Mouse (Mus musculus) limb, embryonic 14.5 days (tissue): ENCODE data around the gene Kif13a. TPM values are rescaled to one million over a fixed set of nuclear protein-coding genes. Genes with fewer than 3 reads are reported as not detected.

Experiments used
- ATAC-seq: fragments of 200-750 bp; cut with Nextera tagmentation; 2 replicates; pipeline ENCODE4 v1.8.0; 2017; ENCODE audit warnings: low read depth, moderate number of reproducible peaks, moderate TSS enrichment; ENCODE audit not compliant: low FRiP score
- DNase-seq: peaks from one replicate; pipeline ENCODE4 v3.0.0-alpha.2; 2015; ENCODE audit warnings: low spot score
- H3K27ac ChIP-seq: fragments of 300-500 bp; sonication (generic); replicated peaks from 2 replicates; pipeline ENCODE4 v1.5.1; 2014; ENCODE audit warnings: low read depth, mild to moderate bottlenecking, low read length, moderate library complexity, mixed read lengths
- H3K27me3 ChIP-seq: fragments of 300-500 bp; sonication (generic); 2 replicates; pipeline ENCODE4 v1.6.1; 2014; ENCODE audit warnings: low read length, mixed read lengths; ENCODE audit not compliant: control insufficient read depth, insufficient read depth
- H3K36me3 ChIP-seq: fragments of 300-500 bp; sonication (generic); 2 replicates; pipeline ENCODE4 v1.6.1; 2014; ENCODE audit warnings: mild to moderate bottlenecking, low read length, moderate library complexity, mixed read lengths; ENCODE audit not compliant: control insufficient read depth, insufficient read depth
- H3K4me1 ChIP-seq: fragments of 300-500 bp; sonication (generic); 2 replicates; pipeline ENCODE4 v1.6.1; 2014; ENCODE audit warnings: antibody characterized with exemption, low read length, mixed read lengths; ENCODE audit not compliant: control insufficient read depth, insufficient read depth
- H3K4me2 ChIP-seq: fragments of 300-500 bp; sonication (generic); replicated peaks from 2 replicates; pipeline ENCODE4 v1.6.1; 2014; ENCODE audit warnings: low read depth, mild to moderate bottlenecking, low read length, moderate library complexity; ENCODE audit not compliant: severe bottlenecking
- H3K4me3 ChIP-seq: fragments of 300-500 bp; sonication (generic); replicated peaks from 2 replicates; pipeline ENCODE4 v1.5.1; 2014; ENCODE audit warnings: low read length
- H3K9ac ChIP-seq: fragments of 300-500 bp; sonication (generic); 2 replicates; pipeline ENCODE4 v1.6.1; 2014; ENCODE audit warnings: mild to moderate bottlenecking, low read depth, low read length, moderate library complexity; ENCODE audit not compliant: severe bottlenecking
- H3K9me3 ChIP-seq: fragments of 300-500 bp; sonication (generic); 2 replicates; pipeline ENCODE4 v1.6.1; 2016; ENCODE audit warnings: low read length; ENCODE audit not compliant: control insufficient read depth
- POLR2A ChIP-seq: fragments of 200-500 bp; IDR thresholded peaks from 2 replicates; pipeline ENCODE4 v1.8.0; 2012; ENCODE audit warnings: inconsistent platforms, mild to moderate bottlenecking, moderate library complexity, borderline replicate concordance; ENCODE audit not compliant: insufficient read depth, insufficient read length; ENCODE audit errors: extremely low read depth
- WGBS: fragments of 180-500 bp; shearing (Covaris S2); extraction: QIAGEN DNeasy Blood & Tissue Kit; methylation state at CpG from one replicate; pipeline ENCODE4 v1.1.7; 2014; 5-methylcytosine and 5-hydroxymethylcytosine counted together
- polyA plus RNA-seq, 2 experiments: library from polyadenylated mRNA; depleted of rRNA in 1 of 2; stranded (reverse) in 1 of 2; unstranded in 1 of 2; fragments of >200 nt; fragmentation: Nextera tagmentation in 1 of 2; extraction: Ambion mirVana in 1 of 2; gene quantifications; 2 replicates each; pipeline versions ENCODE4 v1.2.1 to v1.2.3; 2012 to 2014

Kif13a gene
- polyA plus RNA-seq, 2 experiments = 27.6 to 28.7 TPM

- Histone ChIP-seq H3K9ac (no peak overlapping the region), H3K9me3 (no peaks in the 10 kb centered on the region), H3K27ac (no peak overlapping the region), H3K4me2 (no peak overlapping the region), H3K27me3 (no peaks in the 10 kb centered on the region), H3K4me3 (no peak overlapping the region), H3K4me1 (peaks cover 19% of the 10 kb centered on the region), H3K36me3 (no peaks in the 10 kb centered on the region)
- TF ChIP-seq POLR2A = no peak
- WGBS = 85% methylated on average over 5 of the region's 5 CpGs
- DNase-seq (no peak), ATAC-seq (no peak)
Measured at GRCm38 (mm10) chr13:46905971-46906370, 23.7 kb downstream of the Kif13a start.

- no peak for TF ChIP-seq POLR2A
- no peak for DNase-seq
- H3K27ac ChIP-seq = no peak overlapping the region
- H3K27me3 ChIP-seq = no peaks in the 10 kb centered on the region
- H3K9me3 ChIP-seq = no peaks in the 10 kb centered on the region
- no peak overlapping the region for H3K4me3 ChIP-seq
- H3K4me2 ChIP-seq = no peak overlapping the region
- WGBS = 85% methylated on average over 14 of the region's 14 CpGs
- H3K36me3 ChIP-seq = no peaks in the 10 kb centered on the region
- H3K9ac ChIP-seq = no peak overlapping the region
- ATAC-seq = no peak
- peaks cover 10% of the 10 kb centered on the region for H3K4me1 ChIP-seq
Measured at GRCm38 (mm10) chr13:46904982-46905621, 24.6 kb downstream of the Kif13a start.

GRCm38 (mm10) chr13:46902568-46903255 lies 27.0 kb downstream of the Kif13a start:
- WGBS = 92% methylated on average over 7 of the region's 7 CpGs
- H3K4me2 ChIP-seq = no peak overlapping the region
- H3K4me3 ChIP-seq = no peak overlapping the region
- TF ChIP-seq POLR2A = no peak
- H3K27me3 ChIP-seq = no peaks in the 10 kb centered on the region
- peaks cover 7% of the 10 kb centered on the region; the same call in 1 of the 2 replicates for H3K4me1 ChIP-seq
- H3K9me3 ChIP-seq = no peaks in the 10 kb centered on the region
- no peak overlapping the region for H3K9ac ChIP-seq
- no peak for ATAC-seq
- no peaks in the 10 kb centered on the region for H3K36me3 ChIP-seq
- no peak overlapping the region for H3K27ac ChIP-seq
- no peak for DNase-seq

GRCm38 (mm10) chr13:46900870-46901555 lies 28.7 kb downstream of the Kif13a start:
- no peak overlapping the region for H3K27ac ChIP-seq
- no peak overlapping the region for H3K4me3 ChIP-seq
- ATAC-seq (no peak), DNase-seq (no peak)
- no peak overlapping the region for H3K4me2 ChIP-seq
- no peak for TF ChIP-seq POLR2A
- H3K27me3 ChIP-seq = no peaks in the 10 kb centered on the region
- H3K36me3 ChIP-seq = no peaks in the 10 kb centered on the region
- 94% methylated on average over 11 of the region's 11 CpGs for WGBS
- H3K9ac ChIP-seq = no peak overlapping the region
- H3K9me3 ChIP-seq = no peaks in the 10 kb centered on the region
- no peaks in the 10 kb centered on the region for H3K4me1 ChIP-seq

- Histone ChIP-seq H3K4me1 (peaks cover 4% of the 10 kb centered on the region; the same call in 1 of the 2 replicates), H3K27me3 (no peaks in the 10 kb centered on the region), H3K9me3 (no peaks in the 10 kb centered on the region), H3K9ac (no peak overlapping the region), H3K27ac (no peak overlapping the region), H3K36me3 (no peaks in the 10 kb centered on the region), H3K4me2 (no peak overlapping the region), H3K4me3 (no peak overlapping the region)
- TF ChIP-seq POLR2A = no peak
- WGBS = 75% methylated on average over 2 of the region's 2 CpGs
- DNase-seq (no peak), ATAC-seq (no peak)
Measured at GRCm38 (mm10) chr13:46898837-46899236, 30.8 kb downstream of the Kif13a start.
